Mouse (Mus musculus) stomach, postnatal 0 days (tissue): ENCODE measurements at regions not wholly inside any gene's neighbourhood (a gene's known extent, or its start where the extent isn't known, plus 50 kb on each side); places are given as distances from the start of the nearest gene placed in this dataset.

Source experiments
- CTCF ChIP-seq: IDR thresholded peaks from 2 replicates; pipeline ENCODE4 v1.5.1; 2016; ENCODE audit warnings: antibody characterized with exemption, low read depth, mild to moderate bottlenecking, moderate library complexity
- EP300 ChIP-seq: optimal IDR thresholded peaks from 2 replicates; pipeline ENCODE3; 2016; ENCODE audit warnings: antibody characterized with exemption

DNA sequence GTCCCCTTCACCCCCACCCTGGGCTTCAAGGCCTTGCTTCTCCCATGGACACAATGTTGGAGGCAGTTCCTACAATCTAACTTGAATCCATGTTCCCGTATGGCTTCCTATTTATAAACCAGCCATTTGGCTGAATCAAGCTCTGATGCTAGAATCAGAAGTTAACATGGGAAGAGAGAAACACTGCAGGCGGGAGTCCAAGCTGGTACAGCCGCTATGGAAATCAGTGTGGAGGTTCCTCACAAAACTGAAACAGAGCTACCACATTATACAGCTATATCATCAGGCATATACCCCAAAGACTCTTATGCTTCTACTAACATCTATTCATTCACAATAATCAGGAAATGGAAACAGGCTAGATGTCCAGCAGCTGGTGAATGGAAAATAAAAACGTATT, 106.7 kb upstream of the Pik3r1 start:
- TF ChIP-seq CTCF (no peak), EP300 (no peak)
